Mouse (Mus musculus): ENCODE results near the gene Fbxw7.

The Fbxw7 gene

DNA sequence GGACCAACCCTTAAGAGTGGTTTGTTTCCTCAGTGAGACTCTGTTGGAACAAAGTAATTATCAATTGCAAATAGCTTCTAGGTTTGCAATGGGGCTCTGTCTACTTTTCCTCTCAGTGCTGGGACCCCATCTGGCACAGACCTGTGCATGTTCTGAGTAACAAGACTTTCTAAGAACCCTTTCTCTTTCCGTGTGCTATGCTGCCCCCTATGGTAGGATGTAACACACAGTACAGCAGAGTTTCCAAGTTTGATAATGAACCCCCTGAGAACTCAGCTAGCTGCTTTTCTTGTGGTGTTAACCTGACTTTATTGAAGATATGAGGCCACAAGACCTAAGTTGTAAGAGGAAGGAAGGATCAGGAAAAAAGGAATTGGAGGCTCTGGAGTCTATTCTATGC is 91.5 kb downstream of the Fbxw7 start:
- no peak for DNase-seq

GRCm38 (mm10) chr3:84914284-84914683 is 99.2 kb downstream of the Fbxw7 start:
- no peak for DNase-seq

DNA sequence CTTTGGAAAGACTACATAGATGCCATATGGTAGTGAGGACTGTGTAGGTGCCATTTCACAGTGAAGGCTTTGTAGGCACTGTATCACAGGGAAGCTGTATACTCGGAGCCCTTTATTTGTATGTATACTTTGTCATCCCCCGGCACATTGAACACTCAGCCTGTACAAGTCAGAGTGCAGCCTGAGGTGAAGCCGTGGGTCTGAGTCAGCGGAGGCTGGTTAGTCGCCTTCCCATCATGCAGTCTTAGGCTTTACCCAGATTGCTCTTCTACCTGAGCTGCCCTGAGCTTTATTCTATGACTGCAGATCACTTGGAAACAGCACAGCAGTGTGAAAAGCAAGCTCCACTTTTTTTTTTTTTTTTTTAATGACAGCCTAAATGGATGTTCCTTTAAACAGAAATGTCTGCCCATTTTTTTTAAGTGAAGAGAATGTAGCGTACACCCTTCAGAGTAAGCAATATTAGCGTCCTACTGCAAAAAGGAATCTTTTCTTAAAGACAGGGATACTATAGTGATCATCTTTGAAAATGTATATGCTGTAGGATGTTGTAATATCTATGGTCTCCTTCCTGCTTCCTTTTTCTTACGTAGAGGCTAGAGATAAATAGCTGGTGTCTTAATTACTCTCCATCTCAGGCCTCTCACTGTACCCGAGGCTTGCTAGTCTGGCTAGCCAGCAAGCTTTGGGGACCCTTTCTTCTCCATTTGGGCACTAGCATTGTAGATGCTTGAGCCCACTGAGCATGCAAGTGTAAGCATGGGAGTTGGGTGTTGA is 103.0 kb downstream of the Fbxw7 start:
- DNase-seq, result no peak

DNA sequence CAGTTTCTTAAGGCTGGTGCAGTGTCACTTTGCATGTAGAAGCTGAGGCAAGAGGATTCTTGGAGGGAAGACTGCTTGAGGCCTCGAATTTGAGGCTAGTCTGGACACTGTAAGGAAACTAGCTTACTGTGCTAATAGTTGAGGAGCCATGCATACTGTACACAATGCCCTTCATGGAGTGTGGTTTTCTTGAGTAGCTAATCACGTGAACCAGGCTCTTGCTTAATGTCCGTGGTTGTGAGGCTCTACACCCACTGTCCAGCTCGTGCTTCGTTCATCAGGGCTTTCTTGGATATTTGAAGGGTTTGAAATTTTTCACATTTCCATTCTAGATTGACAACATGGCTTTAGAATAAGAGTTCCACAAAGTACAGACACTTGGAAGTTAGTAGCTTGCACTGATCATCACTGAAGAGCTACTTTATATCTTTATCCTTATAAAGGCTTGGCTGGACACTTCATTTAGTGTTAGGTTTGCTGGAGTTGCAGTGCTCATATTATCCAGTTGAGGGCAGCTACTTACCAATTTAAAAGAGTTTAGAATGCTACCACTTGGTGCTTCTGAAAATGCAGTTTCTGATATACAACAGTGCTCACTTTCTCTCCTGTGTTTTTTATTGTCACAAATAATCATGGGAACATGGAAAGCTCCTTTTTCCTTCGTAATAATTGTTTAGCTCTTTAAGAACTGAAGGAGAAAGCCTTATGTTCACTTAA is 106.8 kb downstream of the Fbxw7 start:
- DNase-seq, result no peak

DNA sequence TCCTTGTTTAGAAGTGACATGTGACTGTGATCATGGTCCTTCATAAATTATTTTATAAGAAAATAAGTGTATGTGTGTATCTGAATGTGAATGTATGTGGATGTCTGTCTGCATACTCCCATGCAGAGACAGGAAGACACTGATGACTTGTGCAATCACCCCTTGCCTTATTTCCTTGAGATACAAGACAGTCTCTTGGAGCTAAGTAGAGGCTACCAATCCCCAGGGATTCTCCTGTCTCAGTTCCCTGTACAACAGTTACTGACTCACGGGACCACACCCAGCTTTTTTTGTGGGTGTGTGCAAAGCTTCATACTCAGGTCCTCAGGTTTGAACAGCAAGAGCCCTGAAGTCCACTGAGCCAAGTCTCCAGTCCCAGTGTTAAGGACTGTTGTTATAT is 108.2 kb downstream of the Fbxw7 start:
- no peak for DNase-seq

- no peak for DNase-seq
Observed at GRCm38 (mm10) chr3:84923670-84924069, 108.6 kb downstream of the Fbxw7 start.

- no peak for DNase-seq
Observed at GRCm38 (mm10) chr3:84925229-84925628, 110.2 kb downstream of the Fbxw7 start.

DNA sequence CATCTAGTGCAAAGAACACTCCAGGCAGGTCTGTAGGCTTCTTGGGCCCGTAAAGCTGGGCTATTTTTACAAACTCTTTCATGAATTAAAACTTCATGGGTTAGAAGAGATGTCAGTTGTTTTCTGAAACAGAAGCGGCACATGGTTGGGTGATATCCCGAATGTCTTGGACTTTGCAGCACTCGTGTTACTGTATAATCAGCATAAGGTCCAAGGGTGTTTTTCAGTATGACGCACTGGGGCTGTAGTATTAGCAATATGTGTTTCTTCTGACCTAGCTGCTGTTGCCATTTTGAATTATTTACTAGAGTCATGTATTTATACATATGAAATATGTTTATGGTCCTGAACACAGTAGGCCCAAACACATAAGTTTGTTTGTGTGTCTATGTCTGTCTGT is 111.1 kb downstream of the Fbxw7 start:
- peak; percentile 33 for DNase-seq

- DNase-seq, result no peak
Observed at GRCm38 (mm10) chr3:84927168-84927794, 112.2 kb downstream of the Fbxw7 start.

DNA sequence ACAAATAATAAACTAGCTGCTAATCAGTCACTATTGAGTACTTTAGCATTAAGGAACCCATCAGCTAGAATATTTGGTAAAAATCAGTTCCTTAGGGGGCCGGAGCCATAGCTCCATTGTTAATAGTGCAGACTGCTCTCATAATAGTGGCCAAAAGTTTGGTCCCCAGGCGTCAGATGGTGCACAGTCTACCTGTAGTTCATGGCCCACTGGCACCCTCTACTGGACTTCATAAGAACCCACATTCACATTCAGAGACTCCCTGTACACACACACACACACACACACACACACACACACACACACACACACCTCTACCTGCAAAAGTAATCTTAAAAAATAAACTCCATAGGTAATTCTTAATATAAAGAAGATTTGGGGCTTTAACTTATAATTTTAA is 112.8 kb downstream of the Fbxw7 start:
- no peak for DNase-seq

DNA sequence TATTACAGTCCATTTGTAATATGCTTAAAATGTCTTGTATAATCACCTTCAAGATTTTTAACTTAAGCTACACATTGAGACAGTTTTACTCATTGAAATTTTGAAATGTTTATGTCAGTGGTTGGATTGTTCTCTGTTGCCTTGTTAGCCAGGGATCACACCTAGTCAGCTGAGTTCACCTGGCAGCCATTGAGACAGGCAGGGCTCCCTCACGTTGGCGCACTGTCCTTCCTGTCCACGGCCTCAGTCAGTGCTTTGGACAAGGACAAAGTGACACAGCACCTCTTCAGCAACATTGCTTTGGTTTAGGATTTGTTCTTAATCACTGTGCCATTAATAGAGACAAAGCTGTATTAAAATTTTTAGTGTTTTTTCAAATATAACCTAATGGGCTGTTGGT is 114.1 kb downstream of the Fbxw7 start:
- no peak for DNase-seq

DNA sequence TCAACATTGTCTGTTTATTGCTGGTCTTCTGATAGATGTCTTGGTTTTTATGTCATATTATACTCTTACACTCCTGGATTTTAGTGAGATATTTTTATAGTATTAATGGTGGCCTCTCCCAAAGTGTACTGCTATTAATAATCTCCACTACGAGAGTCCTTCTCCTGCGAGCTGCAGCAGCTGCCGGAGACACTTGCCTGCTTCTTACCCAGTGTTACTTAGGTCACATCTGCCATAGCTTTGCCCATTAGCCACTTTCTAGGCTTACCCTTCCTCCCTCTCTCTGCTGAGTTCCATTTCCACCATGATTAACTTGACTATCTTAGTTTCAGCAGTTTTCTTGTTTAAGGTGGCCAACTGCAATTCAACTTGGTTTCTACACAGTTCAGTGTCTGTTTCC is 115.6 kb downstream of the Fbxw7 start:
- no peak for DNase-seq

DNA sequence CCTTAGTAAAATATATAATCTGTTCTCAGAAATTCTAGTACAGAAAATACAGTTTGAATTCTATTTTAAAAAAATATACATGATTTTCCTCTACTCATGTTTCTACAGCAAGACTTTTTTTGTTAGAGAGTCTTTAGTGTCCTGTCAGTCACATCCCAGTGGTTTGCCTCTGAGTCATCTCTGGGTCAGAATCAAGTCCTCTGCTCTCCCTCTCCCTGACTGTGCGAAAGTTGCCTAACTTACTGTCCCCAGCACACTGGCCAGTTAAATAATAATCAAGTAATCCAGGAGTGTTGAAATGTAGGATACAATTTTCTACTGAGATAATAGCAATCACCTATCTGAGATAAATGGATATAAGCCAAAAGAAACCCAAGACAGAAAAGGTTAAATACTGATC is 120.7 kb downstream of the Fbxw7 start:
- DNase-seq, result no peak

GRCm38 (mm10) chr3:84936252-84936651 is 121.2 kb downstream of the Fbxw7 start:
- DNase-seq, result no peak

- no peak for DNase-seq
Observed at GRCm38 (mm10) chr3:84936956-84937355, 121.9 kb downstream of the Fbxw7 start.

DNA sequence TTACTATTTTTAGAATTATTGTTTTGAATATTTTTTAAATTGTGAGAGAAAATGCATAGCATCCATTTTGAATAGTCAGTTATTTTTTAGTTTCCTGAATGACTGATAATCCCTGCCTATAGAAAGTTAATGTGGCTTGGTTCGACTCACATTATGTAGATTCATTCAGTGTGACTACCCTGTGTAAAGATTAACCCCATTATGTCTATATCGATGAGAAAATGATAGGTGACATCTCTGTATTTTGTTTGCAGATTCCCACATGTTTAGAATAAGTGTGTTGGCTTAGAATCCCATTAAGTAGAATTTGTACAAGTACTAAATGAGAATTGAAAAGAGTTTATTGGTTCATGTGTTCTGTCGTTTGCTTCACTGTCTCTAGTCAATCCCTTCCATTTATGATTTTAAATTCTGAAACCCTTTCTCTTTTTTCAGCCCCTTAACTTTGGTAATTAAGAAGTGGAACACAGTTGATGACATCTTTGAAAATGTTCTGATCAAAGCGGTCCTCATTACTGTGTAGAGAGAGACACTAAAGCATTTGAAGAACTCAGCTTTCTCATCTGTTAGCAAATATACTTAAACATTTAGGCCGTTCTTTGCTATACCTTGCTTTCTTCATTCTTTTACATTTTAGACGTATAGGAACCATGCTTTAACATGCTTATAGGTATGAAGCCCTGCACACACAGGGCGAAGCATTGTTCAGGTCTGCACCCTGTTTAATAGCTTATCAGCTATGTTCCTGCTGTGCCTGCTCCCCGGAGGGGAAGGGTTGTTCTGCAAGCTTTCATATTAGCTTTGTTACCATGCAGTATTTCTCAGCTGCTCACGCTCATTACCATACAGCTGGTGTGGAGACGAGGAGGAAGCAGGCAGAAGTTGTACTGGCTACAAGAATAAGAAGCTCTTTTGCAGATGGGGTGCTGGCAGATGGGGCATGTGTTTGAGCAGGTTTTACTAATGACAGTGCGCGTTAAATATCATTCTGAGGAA is 122.6 kb downstream of the Fbxw7 start:
- DNase-seq, result no peak

- no peak for DNase-seq
Observed at GRCm38 (mm10) chr3:84944933-84945332, 129.9 kb downstream of the Fbxw7 start.

GRCm38 (mm10) chr3:84946381-84946780 is 131.3 kb downstream of the Fbxw7 start:
- DNase-seq, result no peak

DNA sequence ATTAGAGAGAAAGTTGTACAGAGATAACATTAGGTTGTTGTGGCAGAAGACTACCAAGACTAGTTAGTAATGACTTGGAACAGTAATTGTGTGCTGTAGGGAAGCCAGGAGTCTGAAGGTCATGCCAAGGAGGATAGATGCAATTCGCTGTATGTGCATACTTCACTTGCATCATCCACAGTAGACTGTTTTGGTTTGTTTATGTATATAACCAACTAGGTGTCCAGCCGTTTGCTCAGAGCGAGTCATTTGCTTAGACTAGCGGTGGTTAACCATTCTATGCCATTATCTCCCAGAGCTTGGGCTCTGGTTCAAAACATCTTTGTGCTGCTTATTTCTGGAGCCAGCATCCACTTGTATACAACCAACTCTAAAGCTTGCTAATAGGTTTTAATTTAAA is 134.3 kb downstream of the Fbxw7 start:
- DNase-seq, result no peak

GRCm38 (mm10) chr3:84951698-84952097 is 136.6 kb downstream of the Fbxw7 start:
- DNase-seq, result no peak

DNA sequence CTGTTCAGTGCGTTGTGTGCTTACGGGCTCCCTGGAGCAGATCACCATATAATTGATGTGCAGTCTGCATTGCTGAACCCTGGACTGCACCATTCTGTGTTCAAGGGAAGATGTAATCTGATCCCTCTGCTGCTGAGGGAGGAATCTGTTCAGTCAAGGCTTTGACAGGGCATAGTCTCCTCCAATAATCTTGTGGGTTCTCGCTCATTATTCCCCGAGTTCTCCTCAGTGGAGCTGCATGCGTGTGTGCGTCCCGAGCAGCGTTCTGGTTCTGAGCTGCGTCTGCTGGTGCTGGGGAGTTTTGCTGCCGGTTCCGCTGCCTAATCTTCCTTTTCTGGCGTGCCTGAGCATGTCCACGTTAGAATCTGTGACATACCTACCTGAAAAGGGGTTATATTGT is 137.1 kb downstream of the Fbxw7 start:
- DNase-seq, result peak; percentile 53

DNA sequence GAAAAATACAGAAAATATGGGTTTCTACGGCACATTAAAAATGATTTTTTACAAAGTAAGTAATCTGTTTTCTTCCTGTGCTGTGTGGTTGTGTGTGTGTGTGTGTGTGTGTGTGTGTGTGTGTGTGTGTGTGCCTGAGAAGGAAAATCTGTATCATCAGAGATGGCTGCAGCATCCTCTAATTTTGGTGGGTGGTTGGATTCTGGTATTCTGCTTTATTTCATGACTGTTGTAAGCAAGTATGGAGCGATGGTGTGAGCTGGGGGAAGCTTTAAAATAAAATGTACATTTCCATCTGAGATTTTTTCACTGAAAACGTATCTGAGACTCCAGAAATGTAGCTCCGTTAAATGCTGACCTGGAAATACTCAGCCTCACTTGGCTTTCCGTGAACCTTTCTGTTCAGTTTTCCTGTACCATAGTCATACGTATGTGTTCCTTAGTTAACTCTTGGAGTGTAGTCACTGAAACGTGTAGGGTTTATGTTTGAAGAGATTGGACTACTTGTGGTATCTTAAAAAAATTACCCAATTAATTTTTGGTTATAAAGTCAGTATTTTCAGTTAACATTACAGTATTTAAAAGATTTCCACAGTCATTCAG is 137.6 kb downstream of the Fbxw7 start:
- no peak for DNase-seq
